Mouse (Mus musculus): ENCODE measurements at regions not wholly inside any gene's neighbourhood (a gene's known extent, or its start where the extent isn't known, plus 50 kb on each side); places are given as distances from the start of the nearest gene placed in this dataset.

DNA sequence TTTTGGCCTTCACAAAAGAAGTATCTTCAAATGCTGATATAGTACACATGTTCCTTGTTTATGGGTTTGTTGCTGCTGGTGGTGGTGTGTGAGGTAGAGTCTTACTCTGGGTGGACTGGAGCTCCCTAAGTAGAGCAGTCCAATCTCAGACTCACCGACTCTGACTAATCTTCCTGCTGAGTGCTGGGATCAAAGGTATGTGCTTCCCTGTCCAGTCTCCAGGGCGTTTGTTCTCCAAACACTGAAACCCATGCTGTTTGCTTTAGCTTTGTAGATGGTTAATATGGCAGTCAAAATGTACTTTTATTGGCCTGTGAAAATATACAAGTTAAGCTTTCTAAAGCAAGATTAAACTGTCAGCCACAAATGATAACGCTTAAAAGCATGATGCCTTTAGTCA lies 67.0 kb upstream of the Ptprg start:
- TF ChIP-seq CTCF (IDR thresholded peaks at IDR 0.05; ENCODE audit: low read depth, low read length) (no peak), POLR2A (IDR thresholded peaks at IDR 0.05; ENCODE audit: extremely low read depth, insufficient read depth, low read length) (no peak)

Measured in liver, adult 2 months (tissue).